Mouse (Mus musculus) MEL (cell line): ENCODE results near the gene Gsk3a. TPM values are rescaled to one million over a fixed set of nuclear protein-coding genes. Genes with fewer than 3 reads are reported as not detected.

Experiments
- DNase-seq: peaks from one replicate; pipeline ENCODE4 v3.0.0; 2011; ENCODE audit warnings: low read depth, low spot score
- H3K27ac ChIP-seq: 2 replicates; pipeline ENCODE4 v1.5.1; 2012; ENCODE audit warnings: low read depth, mild to moderate bottlenecking, control low read depth, low read length, moderate library complexity; ENCODE audit not compliant: control insufficient read depth
- H3K27me3 ChIP-seq, 2 experiments: fragments of 150-350 bp in 1 of 2; sonication (generic) in 1 of 2; 2 replicates each; pipeline ENCODE4 v1.6.1; 2012; ENCODE audit warnings: low read length in 2 of 2, mild to moderate bottlenecking in 2 of 2, improper control_type of control experiment in 1 of 2, moderate library complexity in 1 of 2; ENCODE audit not compliant: insufficient read depth in 2 of 2, control insufficient read depth in 1 of 2
- H3K36me3 ChIP-seq, 2 experiments: 2 replicates each; pipeline ENCODE4 v1.6.1; 2012 to 2014; ENCODE audit warnings: low read length in 2 of 2, improper control_type of control experiment in 1 of 2, inconsistent platforms in 1 of 2, mild to moderate bottlenecking in 1 of 2; ENCODE audit not compliant: insufficient read depth in 2 of 2, control insufficient read depth in 1 of 2
- H3K4me1 ChIP-seq, 2 experiments: fragments of 150-350 bp in 1 of 2; sonication (generic) in 1 of 2; 2 replicates each; pipeline ENCODE4 v1.6.1; 2012; ENCODE audit warnings: low read length in 2 of 2, improper control_type of control experiment in 1 of 2, mild to moderate bottlenecking in 1 of 2; ENCODE audit not compliant: insufficient read depth in 2 of 2, control insufficient read depth in 1 of 2
- H3K4me3 ChIP-seq, 2 experiments: fragments of 150-350 bp in 1 of 2; sonication (generic) in 1 of 2; 2 replicates each; pipeline ENCODE4 v1.5.1; 2012; ENCODE audit warnings: low read depth in 2 of 2, low read length in 2 of 2, mild to moderate bottlenecking in 2 of 2, moderate library complexity in 2 of 2, control low read depth in 1 of 2, improper control_type of control experiment in 1 of 2; ENCODE audit not compliant: control insufficient read depth in 1 of 2, insufficient read depth in 1 of 2
- H3K79me2 ChIP-seq: 2 replicates; pipeline ENCODE4 v1.6.1; 2012; ENCODE audit warnings: mild to moderate bottlenecking, low read length, moderate library complexity; ENCODE audit not compliant: control insufficient read depth, poor library complexity, insufficient read depth
- H3K9ac ChIP-seq: 2 replicates; pipeline ENCODE4 v1.6.1; 2012; ENCODE audit warnings: low read depth, mild to moderate bottlenecking, control low read depth, low read length, moderate library complexity; ENCODE audit not compliant: control insufficient read depth, poor library complexity, severe bottlenecking
- H3K9me3 ChIP-seq: fragments of 150-350 bp; sonication (generic); replicated peaks from 2 replicates; pipeline ENCODE4 v1.6.1; 2012; ENCODE audit warnings: mild to moderate bottlenecking, low read length, improper control_type of control experiment, moderate library complexity; ENCODE audit not compliant: insufficient read depth
- BHLHE40 ChIP-seq: IDR thresholded peaks from 2 replicates; pipeline ENCODE4 v1.6.1; 2012; ENCODE audit warnings: low read depth, mild to moderate bottlenecking, inconsistent platforms, low read length, improper control_type of control experiment, borderline replicate concordance
- CTCF ChIP-seq, 3 experiments: IDR thresholded peaks in 2 of 3; conservative IDR thresholded peaks in 1 of 3; 2 replicates each; pipeline ENCODE4 v1.5.1; 2011 to 2012; ENCODE audit warnings: low read length in 3 of 3, low read depth in 2 of 3, mild to moderate bottlenecking in 2 of 3, improper control_type of control experiment in 1 of 3, inconsistent platforms in 1 of 3, mixed read lengths in 1 of 3, moderate library complexity in 1 of 3; ENCODE audit not compliant: control insufficient read depth in 1 of 3, insufficient read depth in 1 of 3, poor library complexity in 1 of 3, severe bottlenecking in 1 of 3
- E2F4 ChIP-seq: IDR thresholded peaks from 2 replicates; pipeline ENCODE4 v1.6.1; 2011; ENCODE audit warnings: low read depth, low read length, improper control_type of control experiment, borderline replicate concordance
- ETS1 ChIP-seq: IDR thresholded peaks from 2 replicates; pipeline ENCODE4 v1.6.1; 2012; ENCODE audit warnings: low read depth, mild to moderate bottlenecking, inconsistent platforms, low read length, improper control_type of control experiment, moderate library complexity
- GATA1 ChIP-seq: IDR thresholded peaks from 2 replicates; pipeline ENCODE4 v1.6.1; 2011; ENCODE audit warnings: low read depth, low read length, improper control_type of control experiment
- MAZ ChIP-seq: IDR thresholded peaks from 2 replicates; pipeline ENCODE4 v1.6.1; 2012; ENCODE audit warnings: low read depth, mild to moderate bottlenecking, inconsistent platforms, low read length, improper control_type of control experiment
- MEF2A ChIP-seq: IDR thresholded peaks from 2 replicates; pipeline ENCODE4 v1.6.1; 2014; ENCODE audit warnings: low read depth, mild to moderate bottlenecking, inconsistent platforms, low read length, improper control_type of control experiment; ENCODE audit not compliant: poor library complexity, insufficient replicate concordance, severe bottlenecking; ENCODE audit errors: extremely low read depth
- MYB ChIP-seq: IDR thresholded peaks from 2 replicates; pipeline ENCODE4 v1.6.1; 2011; ENCODE audit warnings: mild to moderate bottlenecking, low read depth, low read length, improper control_type of control experiment
- NRF1 ChIP-seq: IDR thresholded peaks from 2 replicates; pipeline ENCODE4 v1.6.1; 2014; ENCODE audit warnings: low read depth, mild to moderate bottlenecking, inconsistent platforms, low read length, improper control_type of control experiment, moderate library complexity; ENCODE audit not compliant: poor library complexity, insufficient read depth, severe bottlenecking
- POLR2A ChIP-seq, 2 experiments: IDR thresholded peaks; 2 replicates each; pipeline ENCODE4 v1.6.1; 2011 to 2012; ENCODE audit warnings: low read length in 2 of 2, mild to moderate bottlenecking in 2 of 2, control low read depth in 1 of 2, improper control_type of control experiment in 1 of 2, low read depth in 1 of 2, moderate library complexity in 1 of 2; ENCODE audit not compliant: control insufficient read depth in 1 of 2, insufficient read depth in 1 of 2, poor library complexity in 1 of 2
- POLR2AphosphoS5 ChIP-seq: IDR thresholded peaks from 2 replicates; pipeline ENCODE4 v1.6.1; 2012; ENCODE audit warnings: low read depth, borderline replicate concordance, mild to moderate bottlenecking, inconsistent platforms, low read length, moderate library complexity, mixed read lengths
- RAD21 ChIP-seq: IDR thresholded peaks from 2 replicates; pipeline ENCODE4 v1.6.1; 2011; ENCODE audit warnings: mild to moderate bottlenecking, low read depth, low read length, improper control_type of control experiment
- RCOR1 ChIP-seq: IDR thresholded peaks from 2 replicates; pipeline ENCODE4 v1.6.1; 2012; ENCODE audit warnings: low read depth, mild to moderate bottlenecking, inconsistent platforms, low read length, improper control_type of control experiment
- TBP ChIP-seq: IDR thresholded peaks from 2 replicates; pipeline ENCODE4 v1.8.0; 2011; ENCODE audit warnings: low read depth, low read length, improper control_type of control experiment
- TCF12 ChIP-seq: IDR thresholded peaks from 2 replicates; pipeline ENCODE4 v1.6.1; 2014; ENCODE audit warnings: low read depth, mild to moderate bottlenecking, inconsistent platforms, low read length, improper control_type of control experiment, moderate library complexity
- UBTF ChIP-seq: IDR thresholded peaks from 2 replicates; pipeline ENCODE4 v1.6.1; 2012; ENCODE audit warnings: low read depth, mild to moderate bottlenecking, inconsistent platforms, low read length, improper control_type of control experiment, moderate library complexity, borderline replicate concordance; ENCODE audit not compliant: insufficient read depth
- USF2 ChIP-seq, 2 experiments: IDR thresholded peaks; 2 replicates each; pipeline ENCODE4 v1.6.1; 2011 to 2012; ENCODE audit warnings: improper control_type of control experiment in 2 of 2, low read length in 2 of 2, borderline replicate concordance in 1 of 2, inconsistent platforms in 1 of 2, low read depth in 1 of 2, mild to moderate bottlenecking in 1 of 2; ENCODE audit not compliant: insufficient read depth in 1 of 2
- ZNF384 ChIP-seq: IDR thresholded peaks from 2 replicates; pipeline ENCODE4 v1.6.1; 2012; ENCODE audit warnings: low read depth, mild to moderate bottlenecking, inconsistent platforms, low read length, improper control_type of control experiment
- polyA plus RNA-seq, 2 experiments: library from polyadenylated mRNA; stranded (reverse) in 1 of 2; unstranded in 1 of 2; fragments of >175 nt in 1 of 2; fragments of >200 nt in 1 of 2; gene quantifications; 2 replicates each; pipeline versions ENCODE4 v1.2.1 to v1.2.4; 2012; ENCODE audit warnings: low replicate concordance in 2 of 2, low read depth in 1 of 2; ENCODE audit not compliant: insufficient read length in 2 of 2, insufficient read depth in 1 of 2, missing spikeins in 1 of 2
- total RNA-seq: library from RNA; depleted of rRNA; stranded (reverse); fragments of 300-350 nt; gene quantifications from 2 replicates; pipeline ENCODE4 v1.2.3, GENCODE M21; 2012

Gsk3a gene
- total and polyA plus RNA-seq, 3 experiments, result 59.8 to 149 (median 86.6) TPM

DNA sequence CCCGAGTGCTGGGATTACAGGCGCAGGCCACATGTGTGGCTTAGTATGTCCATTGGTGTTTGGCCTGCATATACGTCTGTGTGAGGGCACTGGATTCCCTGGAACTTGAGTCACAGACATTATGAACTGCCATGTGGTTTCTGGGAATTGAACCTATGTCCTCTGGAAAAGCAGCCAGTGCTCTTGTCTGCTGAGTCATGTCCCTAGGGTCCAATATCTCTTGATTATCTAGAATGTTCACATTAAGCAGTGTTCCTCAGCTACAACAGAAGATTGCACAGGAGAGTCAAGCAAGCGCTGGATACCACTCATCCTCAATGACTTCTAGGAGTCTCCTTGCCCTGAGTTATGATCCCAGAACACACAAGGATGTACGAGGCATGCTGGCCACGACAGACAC lies 53.6 kb downstream of the Gsk3a start:
- H3K27ac ChIP-seq, result no peak overlapping the region
- H3K79me2 ChIP-seq, result no peaks in the 10 kb centered on the region; the same call in 1 of the 2 replicates
- no peak overlapping the region for H3K9ac ChIP-seq
- H3K4me1 ChIP-seq, result peaks cover 0 to 13% of the 10 kb centered on the region in 2 experiments; a peak in 3 of 4 replicates
- H3K4me3 ChIP-seq, result no peak overlapping the region
- no peaks in the 10 kb centered on the region for H3K9me3 ChIP-seq
- DNase-seq, result peak; percentile 25
- TF ChIP-seq RAD21, result no peak
- no peak for TF ChIP-seq UBTF
- no peak for TF ChIP-seq MYB
- no peak for TF ChIP-seq BHLHE40
- TF ChIP-seq ETS1, result no peak
- TF ChIP-seq POLR2AphosphoS5, result no peak
- TF ChIP-seq ZNF384, result no peak
- no peak for TF ChIP-seq GATA1
- TF ChIP-seq TBP, result no peak
- no peak for TF ChIP-seq CTCF (IDR thresholded peaks at IDR 0.05 in 2 of 3, conservative IDR thresholded peaks at IDR 0.05 in 1 of 3; ENCODE audit: control insufficient read depth in 1 of 3, insufficient read depth in 1 of 3, low read depth in 2 of 3, low read length in 3 of 3, poor library complexity in 1 of 3, severe bottlenecking in 1 of 3)
- TF ChIP-seq MEF2A, result no peak
- no peak for TF ChIP-seq RCOR1
- no peak for TF ChIP-seq TCF12
- no peak for TF ChIP-seq E2F4
- no peak for TF ChIP-seq USF2 (IDR thresholded peaks at IDR 0.05; ENCODE audit: borderline replicate concordance in 1 of 2, insufficient read depth in 1 of 2, low read depth in 1 of 2, low read length in 2 of 2)
- H3K27me3 ChIP-seq, result no peaks in the 10 kb centered on the region
- H3K36me3 ChIP-seq, result peaks cover 0 to 2% of the 10 kb centered on the region in 2 experiments; a peak in 2 of 4 replicates

DNA sequence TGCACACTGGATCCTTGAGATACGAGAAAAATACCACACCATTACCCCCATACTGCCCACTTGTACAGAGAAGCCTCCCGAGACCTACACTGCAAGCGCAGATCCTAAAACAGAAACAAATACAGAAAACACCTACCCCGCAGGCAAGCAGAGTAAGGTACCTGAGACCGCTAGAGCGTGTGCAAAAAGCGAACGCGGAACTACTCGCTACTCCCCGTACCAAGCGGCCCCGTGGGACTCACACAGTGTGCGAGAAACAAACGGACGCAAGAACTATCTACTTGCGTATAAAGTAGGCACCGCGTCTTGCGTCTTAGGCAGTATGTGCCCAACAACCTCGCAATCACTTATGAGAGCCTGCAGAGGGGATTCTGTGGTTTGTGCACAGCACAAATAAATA lies 55.8 kb downstream of the Gsk3a start:
- peak overlapping the region in 1 of 2 experiments; percentile 56; a peak in 2 of 4 replicates for H3K4me3 ChIP-seq
- no peaks in the 10 kb centered on the region; a peak in 1 of 4 replicates for H3K27me3 ChIP-seq
- H3K9ac ChIP-seq, result peak overlapping the region; percentile 59
- peaks cover 0 to 2% of the 10 kb centered on the region in 2 experiments; a peak in 2 of 4 replicates for H3K36me3 ChIP-seq
- TF ChIP-seq MAZ (no peak), POLR2A (IDR thresholded peaks at IDR 0.05; ENCODE audit: control insufficient read depth in 1 of 2, insufficient read depth in 1 of 2, low read depth in 1 of 2, low read length in 2 of 2, poor library complexity in 1 of 2) (no peak), TCF12 (no peak), NRF1 (no peak)
- TF ChIP-seq, all 39 proteins: peak for 0
- Histone ChIP-seq H3K27ac (peak overlapping the region; percentile 33; the same call in 1 of the 2 replicates), H3K4me1 (peaks cover 0 to 16% of the 10 kb centered on the region in 2 experiments; a peak in 3 of 4 replicates), H3K79me2 (no peaks in the 10 kb centered on the region; the same call in 1 of the 2 replicates), H3K9me3 (no peaks in the 10 kb centered on the region)
- no peak for DNase-seq
